Mouse (Mus musculus) spleen, postnatal 10 days (tissue): Measurements from ENCODE around the gene Iqsec1.
A peak's percentile ranks its signal among the peaks of the same experiment; 100 is the strongest.

ENCODE experiments used
- DNase-seq, 2 experiments: peaks; one replicate each; pipeline ENCODE4 v3.0.0; 2021 to 2022; ENCODE audit warnings: low spot score in 2 of 2

The Iqsec1 gene

DNA sequence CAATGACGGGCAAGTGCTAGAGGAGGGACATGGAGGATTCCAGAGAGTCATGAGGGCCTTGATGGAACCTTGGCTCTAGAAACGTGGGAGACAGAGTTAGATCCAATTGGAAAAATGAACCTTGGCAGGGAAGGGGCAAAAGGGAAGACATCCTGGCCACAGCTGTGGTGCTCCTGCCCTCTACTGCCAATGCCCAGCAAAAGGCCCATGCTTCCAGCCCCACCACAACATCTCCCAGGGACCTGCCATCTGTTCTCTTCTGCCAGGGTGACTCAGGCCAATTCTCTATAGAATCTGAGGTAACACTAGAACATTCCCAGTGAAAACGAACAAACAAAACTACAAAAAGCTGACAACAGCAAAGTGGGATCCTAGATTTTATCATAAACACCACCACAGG is 173.1 kb downstream of the Iqsec1 start:
- DNase-seq, result no peak

- DNase-seq, result no peak
Observed at GRCm38 (mm10) chr6:90813526-90813925, 175.0 kb downstream of the Iqsec1 start.

GRCm38 (mm10) chr6:90812584-90812983 is 175.9 kb downstream of the Iqsec1 start:
- DNase-seq, result no peak

DNA sequence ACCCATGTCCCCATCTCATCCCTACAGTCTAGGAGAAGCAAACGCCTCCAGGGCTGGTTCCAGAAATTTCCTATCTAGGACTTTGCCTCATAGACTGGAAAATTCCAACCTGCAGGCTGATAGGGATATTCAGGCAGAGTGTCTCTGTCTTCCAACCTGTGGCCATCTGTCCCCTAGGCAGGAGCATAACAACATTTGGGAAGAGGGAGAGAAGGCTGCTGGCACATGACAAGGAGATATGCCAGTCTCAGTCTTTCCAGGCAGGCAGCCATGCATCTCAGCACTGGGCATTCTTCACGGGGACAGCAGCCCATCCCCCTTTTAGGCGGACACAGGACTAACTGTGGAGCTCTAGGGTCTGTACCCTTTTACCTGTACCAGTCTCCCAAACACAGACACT is 176.4 kb downstream of the Iqsec1 start:
- DNase-seq, result no peak

- no peak for DNase-seq
Observed at GRCm38 (mm10) chr6:90810576-90810975, 177.9 kb downstream of the Iqsec1 start.

DNA sequence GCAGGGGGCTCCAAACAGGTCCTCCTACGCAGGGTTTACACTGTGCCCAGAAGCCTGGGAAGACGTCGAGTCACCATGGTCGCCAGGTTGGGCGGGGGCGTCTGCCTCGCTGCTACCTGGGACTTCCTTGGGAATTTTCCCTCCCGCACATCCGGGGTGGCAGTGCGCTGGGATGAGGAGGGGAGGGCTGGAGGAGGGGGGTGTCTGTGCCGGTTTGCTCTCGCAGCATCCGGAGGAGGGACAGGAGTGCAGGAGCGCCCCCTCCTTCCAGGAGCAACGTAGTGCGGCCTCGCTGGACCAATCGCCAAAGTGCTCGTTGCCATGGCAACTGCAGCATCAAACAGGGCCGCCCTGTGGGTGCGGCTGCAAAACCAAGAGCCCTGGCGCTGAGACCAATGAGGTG is 178.5 kb downstream of the Iqsec1 start:
- peak; percentile 17 to 71 for DNase-seq

DNA sequence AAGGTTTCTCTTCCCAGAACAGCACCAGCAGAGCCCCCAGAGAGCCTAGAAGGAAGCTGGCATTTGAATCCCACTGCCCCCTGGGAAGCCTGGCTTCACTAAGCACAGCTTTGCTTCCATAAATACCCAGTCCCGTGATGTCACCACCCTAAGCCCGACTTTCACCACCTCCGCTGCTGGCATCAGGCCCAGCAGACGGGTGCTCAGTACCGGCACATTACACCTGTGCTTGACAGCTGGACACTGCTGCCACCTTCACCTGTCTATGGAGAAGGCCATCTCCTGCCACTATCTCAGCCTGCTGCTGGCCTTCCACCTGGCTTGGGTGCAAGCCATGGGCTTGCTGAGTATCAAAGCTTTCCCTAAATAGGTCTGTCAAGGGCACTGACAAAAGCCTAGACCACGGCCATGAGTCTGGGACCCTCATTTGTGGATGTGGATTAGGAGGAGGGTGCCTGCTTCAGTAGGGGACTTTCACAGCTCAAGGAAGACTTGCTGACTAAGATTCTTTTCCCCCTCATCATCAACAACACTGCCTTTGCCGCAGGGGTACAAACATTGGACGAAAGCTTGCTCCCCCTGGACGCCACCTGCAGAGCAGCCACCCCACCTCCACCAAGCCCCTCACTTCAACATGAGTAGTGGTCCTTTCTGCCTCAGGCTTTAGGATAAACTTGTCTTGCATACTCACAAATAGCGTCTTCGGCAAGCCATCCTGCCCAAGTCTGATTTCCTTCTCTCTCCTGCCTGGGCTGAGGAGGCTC is 179.2 kb downstream of the Iqsec1 start:
- no peak for DNase-seq

DNA sequence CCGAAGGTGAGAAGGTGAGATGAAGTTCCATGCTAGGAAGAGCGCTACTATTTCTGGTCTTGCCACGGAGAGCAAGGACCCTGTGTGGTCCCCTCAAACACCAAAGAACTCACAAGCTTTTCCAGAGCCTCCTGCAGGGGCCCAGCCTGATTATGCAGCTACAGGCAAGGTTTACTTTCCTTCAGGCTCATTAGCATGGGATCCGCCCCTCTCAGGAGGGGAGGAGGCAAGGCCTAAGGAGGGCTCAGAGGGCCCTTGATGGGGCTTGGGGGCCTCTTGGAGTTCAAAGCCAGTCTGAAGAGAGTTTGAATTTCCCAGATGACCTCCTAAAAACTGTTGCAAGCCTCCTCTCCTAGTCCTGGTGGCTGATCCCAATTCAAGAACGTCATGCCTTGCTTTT is 179.9 kb downstream of the Iqsec1 start:
- DNase-seq, result peak in 1 of 2 experiments; percentile 33

- no peak for DNase-seq
Observed at GRCm38 (mm10) chr6:90808134-90808533, 180.4 kb downstream of the Iqsec1 start.

GRCm38 (mm10) chr6:90807581-90807980 is 180.9 kb downstream of the Iqsec1 start:
- no peak for DNase-seq

DNA sequence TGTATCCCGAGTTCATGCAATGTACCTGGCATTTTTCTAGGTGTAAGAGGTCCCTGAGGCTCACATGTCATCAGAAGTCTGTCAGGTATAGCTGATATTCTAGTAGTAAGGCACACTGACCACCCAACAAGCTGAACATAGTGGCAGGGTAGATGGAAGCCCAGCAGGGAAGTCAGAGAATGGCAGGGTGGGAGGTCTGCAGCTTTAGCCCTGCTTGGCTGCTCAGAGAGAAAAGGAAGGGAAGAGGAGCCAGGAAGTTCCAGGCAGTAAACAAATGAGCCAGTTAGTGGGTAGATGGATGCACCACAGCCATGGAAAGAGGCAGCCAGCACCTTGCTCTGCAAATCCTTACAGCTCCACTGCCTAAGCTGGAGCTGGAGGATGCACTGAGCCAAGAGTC is 181.7 kb downstream of the Iqsec1 start:
- DNase-seq, result no peak

GRCm38 (mm10) chr6:90805101-90805500 is 183.4 kb downstream of the Iqsec1 start:
- DNase-seq, result no peak

- DNase-seq, result no peak
Observed at GRCm38 (mm10) chr6:90804646-90805045, 183.8 kb downstream of the Iqsec1 start.

DNA sequence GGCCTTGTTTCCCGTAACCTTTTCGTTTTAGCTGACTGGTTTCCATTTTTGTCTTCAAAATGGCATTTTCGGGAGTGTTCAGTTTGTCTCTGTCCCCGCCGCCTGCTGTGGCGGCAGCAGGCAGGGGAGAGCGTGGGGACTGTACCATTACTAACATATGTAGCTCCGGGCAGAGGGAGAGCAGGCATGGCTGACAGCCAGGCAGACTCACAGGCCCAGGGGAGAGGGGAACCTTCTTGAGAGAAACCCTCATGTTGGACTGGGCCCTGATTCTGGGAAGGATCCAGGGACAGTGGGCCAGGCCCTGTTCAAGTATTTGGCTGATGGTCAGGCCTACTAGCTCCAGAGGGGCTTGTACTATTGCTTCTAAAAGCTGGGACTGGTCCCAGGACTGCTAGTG is 185.9 kb downstream of the Iqsec1 start:
- no peak for DNase-seq

GRCm38 (mm10) chr6:90802058-90802457 is 186.4 kb downstream of the Iqsec1 start:
- no peak for DNase-seq

- DNase-seq, result no peak
Observed at GRCm38 (mm10) chr6:90800825-90801224, 187.7 kb downstream of the Iqsec1 start.

DNA sequence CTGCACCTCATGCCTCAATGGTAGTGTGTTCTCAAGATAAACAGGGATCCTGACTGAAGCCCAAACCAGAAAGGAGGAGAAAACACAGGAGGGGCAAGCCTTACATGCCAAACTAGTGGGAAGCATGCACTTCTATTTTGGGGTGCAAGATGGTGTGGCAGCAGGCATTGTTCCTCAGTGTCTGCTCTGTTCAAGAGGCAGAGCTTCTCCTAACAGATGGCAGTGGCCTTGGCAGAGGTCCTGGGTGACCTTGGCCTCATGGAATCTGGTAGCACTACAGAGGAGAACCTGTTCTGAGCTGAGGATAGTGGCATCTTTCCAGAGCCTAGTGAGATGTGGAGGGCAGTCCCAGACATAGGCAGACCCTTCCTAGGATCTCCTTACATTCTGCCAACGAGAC is 189.4 kb downstream of the Iqsec1 start:
- DNase-seq, result no peak

GRCm38 (mm10) chr6:90798201-90798600 is 190.3 kb downstream of the Iqsec1 start:
- no peak for DNase-seq

- DNase-seq, result no peak
Observed at GRCm38 (mm10) chr6:90796902-90797596, 191.4 kb downstream of the Iqsec1 start.

DNA sequence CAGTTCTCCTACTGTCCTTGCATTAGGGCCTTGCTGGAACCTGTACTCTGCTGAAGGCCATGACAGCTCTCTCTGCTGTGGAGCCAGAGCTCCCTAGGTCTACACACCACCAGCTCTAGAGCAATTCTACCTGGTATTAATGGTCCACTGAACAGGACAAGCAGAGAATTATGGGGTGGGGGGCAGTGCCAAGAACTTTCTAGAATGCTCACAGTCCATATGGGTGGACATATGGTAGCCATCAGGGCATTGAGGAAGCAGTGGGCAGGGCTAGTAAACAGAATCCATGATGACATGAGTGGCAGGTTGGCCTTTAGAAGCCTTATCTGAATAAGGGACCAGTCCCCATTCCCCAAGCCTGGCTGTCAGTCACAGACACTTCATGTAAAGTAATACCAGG is 197.6 kb downstream of the Iqsec1 start:
- no peak for DNase-seq

DNA sequence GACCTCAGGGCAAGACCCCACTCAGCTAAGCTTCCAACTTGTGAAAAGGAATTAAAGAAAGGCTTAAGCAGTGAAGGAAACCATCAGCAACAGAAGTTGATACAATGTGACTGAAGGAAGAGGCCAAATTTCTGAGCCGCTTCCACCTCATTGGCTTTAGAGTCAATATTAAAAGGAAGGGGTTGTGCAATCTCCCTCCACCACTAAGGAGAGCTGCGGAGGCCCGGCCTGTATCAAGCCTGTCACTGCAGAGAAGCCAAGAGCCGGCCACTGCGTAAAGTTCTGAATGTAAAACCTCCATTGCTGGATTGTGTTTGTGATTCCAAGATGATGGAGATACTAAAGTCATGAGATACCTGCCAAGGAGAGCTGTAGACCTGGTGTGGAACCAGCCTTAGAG is 199.0 kb downstream of the Iqsec1 start:
- no peak for DNase-seq

- DNase-seq, result no peak
Observed at GRCm38 (mm10) chr6:90787587-90787986, 200.9 kb downstream of the Iqsec1 start.

DNA sequence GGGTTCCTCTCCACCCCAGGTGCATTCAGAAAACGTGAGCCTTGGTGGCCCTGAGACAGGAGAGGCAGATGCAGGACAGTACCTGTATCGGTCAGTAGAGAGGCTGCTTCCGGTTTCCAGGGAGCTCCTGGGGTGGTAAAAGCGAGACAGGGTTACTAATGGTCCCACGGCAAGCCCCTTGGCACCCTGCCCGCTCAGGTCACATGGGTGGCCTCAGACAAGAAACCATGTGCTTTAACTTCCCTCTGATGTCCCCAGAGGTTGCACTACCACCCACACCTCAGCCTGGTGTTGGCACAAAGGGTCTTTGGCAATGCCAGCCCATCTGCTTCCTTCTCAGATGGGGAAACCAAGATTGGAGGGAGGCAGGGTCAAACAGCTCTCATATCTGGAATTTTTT is 201.4 kb downstream of the Iqsec1 start:
- peak; percentile 33 to 81 for DNase-seq
